21 mouse cellular contexts compared by ENCODE assay signal in genomic region chr9:68820036-68820435, GRCm38 (mm10).
"Had no signal": no experiment of that assay in that cellular context is flagged by ENCODE, and none has a peak within 500 bp of the region (broad histone marks: within the 10 kb centered on the region; RNA-seq: fewer than 3 reads in every experiment).

No protein-coding gene starts in this region.

- H3K27me3 ChIP-seq: heart, embryonic 12.5 days; heart, embryonic 13.5 days; heart, embryonic 15.5 days; hindbrain, embryonic 13.5 days; hindbrain, embryonic 15.5 days; intestine, embryonic 15.5 days; kidney, embryonic 15.5 days had no signal

- H3K4me1 ChIP-seq: heart, embryonic 15.5 days; intestine, embryonic 15.5 days had no signal

- H3K27ac ChIP-seq: heart, embryonic 13.5 days; heart, embryonic 15.5 days; hindbrain, embryonic 10.5 days; hindbrain, embryonic 12.5 days; hindbrain, embryonic 13.5 days; hindbrain, embryonic 14.5 days; hindbrain, embryonic 15.5 days; hindbrain, postnatal 0 days; intestine, embryonic 15.5 days; kidney, embryonic 15.5 days; kidney, postnatal 0 days; layer of hippocampus, adult 2 months; left cerebral cortex, adult 2 months had no signal

- DNase-seq: kidney, adult 11 months; kidney, adult 18-20 months; kidney, adult 8-10 months; layer of hippocampus, adult 9-11 months had no signal

- H3K4me3 ChIP-seq: heart, embryonic 12.5 days; heart, embryonic 13.5 days; heart, embryonic 15.5 days; hindbrain, embryonic 10.5 days; hindbrain, embryonic 12.5 days; hindbrain, embryonic 13.5 days; hindbrain, embryonic 15.5 days; intestine, embryonic 15.5 days; kidney, embryonic 15.5 days; layer of hippocampus, adult 2 months; left cerebral cortex, adult 2 months had no signal

- ATAC-seq: hindbrain, postnatal 0 days; inflammation-experienced regulatory T-cells, adult 6 months; intestine, embryonic 15.5 days; intestine, embryonic 16.5 days; intestine, postnatal 0 days had no signal
